Mouse (Mus musculus): ENCODE measurements around the gene Lzts3. TPM values are rescaled to one million over a fixed set of nuclear protein-coding genes. Genes with fewer than 3 reads are reported as not detected.

Lzts3 gene
- polyA plus RNA-seq (2014; fragmentation: Illumina TruSeq; extraction: RNeasy Lipid Tissue Mini Kit (QIAGEN cat#74804); ENCODE audit: low replicate concordance), result 5.8 TPM

GRCm38 (mm10) chr2:130642684-130643369 is at the start of gene Lzts3:
TSS of gene Lzts3 (minus strand) at chr2:130642803.

GRCm38 (mm10) chr2:130667559-130667958 is 25.0 kb upstream of the Lzts3 start, which contains the start of gene Itpa:
TSS of gene Itpa (plus strand) at chr2:130667610.

DNA sequence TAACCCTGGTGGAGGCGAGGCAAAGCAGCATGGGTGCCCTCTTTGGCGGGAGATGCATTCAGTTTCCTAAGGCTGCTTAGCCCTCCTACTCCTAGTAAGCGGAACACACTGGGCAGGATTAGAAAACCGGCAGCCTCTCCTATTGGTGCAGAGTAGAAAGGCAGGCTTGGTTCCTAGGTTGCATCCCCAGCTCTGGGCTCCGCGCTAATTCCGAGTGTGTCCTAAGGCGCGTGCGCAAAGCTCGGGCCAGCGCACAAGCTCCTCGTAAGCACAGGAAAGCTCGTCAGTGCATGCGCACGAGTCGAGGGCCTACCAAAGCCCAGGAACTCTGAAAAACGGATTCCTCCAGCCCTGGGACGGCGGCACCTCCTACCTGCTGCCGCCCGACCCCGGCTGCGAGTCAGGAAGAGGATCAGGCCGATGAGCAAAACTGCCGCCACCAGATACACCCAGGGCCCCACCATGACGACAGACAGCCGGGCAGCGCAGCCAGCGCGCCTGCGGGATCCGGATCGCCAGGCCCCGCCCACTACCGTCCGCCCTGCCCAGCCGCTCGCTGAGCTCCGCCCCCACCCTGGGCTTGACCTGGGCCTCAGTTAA is 21.6 kb upstream of the Lzts3 start, which contains the start of gene Ddrgk1:
Ddrgk1 (minus strand) TSS at position 558 of the 600 bp plus-strand sequence.

GRCm38 (mm10) chr2:130629839-130630203 is 12.8 kb downstream of the Lzts3 start, which contains the start of the genes Fastkd5 and Ubox5:
TSS of gene Fastkd5 (minus strand) at chr2:130630027.
TSS of gene Ubox5 (minus strand) at chr2:130630038.

Other genes starting within 250 kb of the Lzts3 start
- not detected for gene Cpxm1, start 245.2 kb downstream of the Lzts3 start, polyA plus RNA-seq (2014; fragmentation: Illumina TruSeq; extraction: RNeasy Lipid Tissue Mini Kit (QIAGEN cat#74804); ENCODE audit: low replicate concordance)
- gene Gm28372, start 237.6 kb downstream of the Lzts3 start, polyA plus RNA-seq (2014; fragmentation: Illumina TruSeq; extraction: RNeasy Lipid Tissue Mini Kit (QIAGEN cat#74804); ENCODE audit: low replicate concordance), result not detected
- gene 1700020A23Rik, start 237.5 kb downstream of the Lzts3 start, polyA plus RNA-seq (2014; fragmentation: Illumina TruSeq; extraction: RNeasy Lipid Tissue Mini Kit (QIAGEN cat#74804); ENCODE audit: low replicate concordance), result not detected
- not detected for gene Tmem239, start 236.3 kb downstream of the Lzts3 start, polyA plus RNA-seq (2014; fragmentation: Illumina TruSeq; extraction: RNeasy Lipid Tissue Mini Kit (QIAGEN cat#74804); ENCODE audit: low replicate concordance)
- gene Vps16, start 218.5 kb downstream of the Lzts3 start, polyA plus RNA-seq (2014; fragmentation: Illumina TruSeq; extraction: RNeasy Lipid Tissue Mini Kit (QIAGEN cat#74804); ENCODE audit: low replicate concordance), result 16.3 TPM
- gene Pced1a, start 218.1 kb downstream of the Lzts3 start, polyA plus RNA-seq (2014; fragmentation: Illumina TruSeq; extraction: RNeasy Lipid Tissue Mini Kit (QIAGEN cat#74804); ENCODE audit: low replicate concordance), result 3.5 TPM
- gene Ptpra, start 192.5 kb downstream of the Lzts3 start, polyA plus RNA-seq (2014; fragmentation: Illumina TruSeq; extraction: RNeasy Lipid Tissue Mini Kit (QIAGEN cat#74804); ENCODE audit: low replicate concordance), result 52.3 TPM
- 0.59 TPM for gene Mrps26, start 79.1 kb downstream of the Lzts3 start, polyA plus RNA-seq (2014; fragmentation: Illumina TruSeq; extraction: RNeasy Lipid Tissue Mini Kit (QIAGEN cat#74804); ENCODE audit: low replicate concordance)
- not detected for gene Oxt, start 66.6 kb downstream of the Lzts3 start, polyA plus RNA-seq (2014; fragmentation: Illumina TruSeq; extraction: RNeasy Lipid Tissue Mini Kit (QIAGEN cat#74804); ENCODE audit: low replicate concordance)
- gene Avp, start 60.2 kb downstream of the Lzts3 start, polyA plus RNA-seq (2014; fragmentation: Illumina TruSeq; extraction: RNeasy Lipid Tissue Mini Kit (QIAGEN cat#74804); ENCODE audit: low replicate concordance), result not detected
- 22.9 TPM for gene Fastkd5, start 12.8 kb downstream of the Lzts3 start, polyA plus RNA-seq (2014; fragmentation: Illumina TruSeq; extraction: RNeasy Lipid Tissue Mini Kit (QIAGEN cat#74804); ENCODE audit: low replicate concordance)
- 3.2 TPM for gene Ubox5, start 12.8 kb downstream of the Lzts3 start, polyA plus RNA-seq (2014; fragmentation: Illumina TruSeq; extraction: RNeasy Lipid Tissue Mini Kit (QIAGEN cat#74804); ENCODE audit: low replicate concordance)
- gene Ddrgk1, start 21.9 kb upstream of the Lzts3 start, polyA plus RNA-seq (2014; fragmentation: Illumina TruSeq; extraction: RNeasy Lipid Tissue Mini Kit (QIAGEN cat#74804); ENCODE audit: low replicate concordance), result 3.7 TPM
- gene Itpa, start 24.8 kb upstream of the Lzts3 start, polyA plus RNA-seq (2014; fragmentation: Illumina TruSeq; extraction: RNeasy Lipid Tissue Mini Kit (QIAGEN cat#74804); ENCODE audit: low replicate concordance), result 28.7 TPM
- gene Slc4a11, start 54.7 kb upstream of the Lzts3 start, polyA plus RNA-seq (2014; fragmentation: Illumina TruSeq; extraction: RNeasy Lipid Tissue Mini Kit (QIAGEN cat#74804); ENCODE audit: low replicate concordance), result 0.15 TPM

Measured in small intestine, adult 10 weeks (tissue).